Mouse (Mus musculus): ENCODE data around the gene Uchl4. TPM values are rescaled to one million over a fixed set of nuclear protein-coding genes. Genes with fewer than 3 reads are reported as not detected.
A peak's percentile ranks its signal among the peaks of the same experiment; 100 is the strongest.
"Not testable (repeated sequence)": the region's sequence is repeated elsewhere in the genome, so short reads cannot be mapped to it uniquely, and the experiment has no call there.

Uchl4 gene
- 2.7 and 3.1 TPM in 2 replicates for polyA plus RNA-seq (2014; fragmentation: Nextera tagmentation; extraction: Ambion mirVana)

DNA sequence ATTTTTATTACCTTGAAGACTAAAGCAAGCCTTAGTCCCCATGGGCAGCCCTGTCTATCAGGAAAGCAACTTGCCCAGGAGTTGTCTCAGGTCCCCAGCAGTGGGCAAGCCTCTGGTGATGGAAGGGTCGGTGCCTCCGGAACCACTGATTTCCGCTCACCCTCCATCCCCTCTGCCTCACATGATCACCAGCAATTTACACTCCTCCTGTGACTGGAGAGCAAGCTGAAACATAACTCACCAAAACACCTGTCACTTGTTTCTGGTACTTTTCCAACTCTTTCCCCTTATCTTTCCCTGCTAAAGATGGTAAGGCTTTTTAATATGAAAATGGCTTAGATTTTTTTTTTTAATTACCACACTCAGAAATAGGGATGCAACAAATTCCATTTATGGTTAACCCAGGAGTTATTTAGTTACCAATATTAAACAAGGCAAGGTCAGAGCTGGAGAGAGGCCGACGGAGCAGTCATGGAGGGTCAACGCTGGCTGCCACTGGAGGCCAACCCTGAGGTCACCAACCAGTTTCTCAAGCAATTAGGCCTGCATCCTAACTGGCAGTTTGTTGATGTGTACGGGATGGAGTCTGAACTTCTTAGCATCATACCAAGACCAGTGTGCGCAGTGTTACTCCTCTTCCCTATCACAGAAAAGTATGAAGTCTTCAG is at the start of gene Uchl4:
TSS of gene Uchl4 (plus strand) at position 434 of the 668 bp plus-strand sequence.
- Histone ChIP-seq H3K27me3 (ENCODE audit: control insufficient read depth, insufficient read depth, low read length) (no peaks in the 10 kb centered on the region), H3K4me1 (ENCODE audit: control insufficient read depth, insufficient read depth, low read length) (peaks cover 26% of the 10 kb centered on the region), H3K9me3 (replicated peaks; ENCODE audit: control insufficient read depth, low read length) (no peaks in the 10 kb centered on the region), H3K4me3 (ENCODE audit: low read depth, low read length) (no peak within 1 kb of the TSS), H3K36me3 (ENCODE audit: control insufficient read depth, insufficient read depth, low read length) (peaks cover 4% of the 10 kb centered on the region; the same call in 1 of the 2 replicates), H3K27ac (ENCODE audit: low read depth, low read length) (no peak within 1 kb of the TSS), H3K4me2 (no peak within 1 kb of the TSS), H3K9ac (ENCODE audit: low read depth, low read length) (no peak within 1 kb of the TSS)
- ATAC-seq (replicated peaks; ENCODE audit: insufficient number of reproducible peaks, low FRiP score, low TSS enrichment): no peak
- 91% methylated on average over 8 of the region's 8 CpGs for WGBS (ENCODE audit: insufficient replicate concordance)

DNA sequence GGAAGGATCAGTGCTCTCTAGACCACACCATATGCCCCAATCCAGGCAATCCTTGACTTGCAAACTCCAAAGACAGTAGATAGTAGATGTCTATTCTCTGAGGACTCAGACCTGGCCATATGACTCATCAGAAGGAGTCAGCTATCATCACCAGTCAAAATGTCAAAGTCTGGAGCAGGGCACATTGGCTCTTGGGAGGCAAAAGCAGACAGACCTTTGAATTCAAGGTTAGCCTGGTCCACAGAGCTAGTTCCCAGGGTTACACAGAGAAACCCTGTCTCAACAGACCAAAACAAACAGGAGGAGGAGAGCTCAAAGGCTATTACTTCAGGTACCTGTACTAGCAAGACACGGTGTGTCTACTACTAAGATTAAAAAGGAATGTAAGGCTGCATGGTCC is 41.1 kb upstream of the Uchl4 start:
- Histone ChIP-seq H3K36me3 (ENCODE audit: control insufficient read depth, insufficient read depth, low read length) (peaks cover 19% of the 10 kb centered on the region), H3K27me3 (ENCODE audit: control insufficient read depth, insufficient read depth, low read length) (no peaks in the 10 kb centered on the region), H3K4me3 (ENCODE audit: low read depth, low read length) (no peak overlapping the region), H3K9ac (ENCODE audit: low read depth, low read length) (no peak overlapping the region), H3K27ac (ENCODE audit: low read depth, low read length) (no peak overlapping the region), H3K9me3 (replicated peaks; ENCODE audit: control insufficient read depth, low read length) (no peaks in the 10 kb centered on the region), H3K4me2 (no peak overlapping the region), H3K4me1 (ENCODE audit: control insufficient read depth, insufficient read depth, low read length) (0 out of 2 replicates have a peak, but pooled peaks cover 4% of the 10 kb centered on the region)
- ATAC-seq (replicated peaks; ENCODE audit: insufficient number of reproducible peaks, low FRiP score, low TSS enrichment): no peak
- WGBS (ENCODE audit: insufficient replicate concordance): 90% methylated on average over 1 of the region's 1 CpGs

DNA sequence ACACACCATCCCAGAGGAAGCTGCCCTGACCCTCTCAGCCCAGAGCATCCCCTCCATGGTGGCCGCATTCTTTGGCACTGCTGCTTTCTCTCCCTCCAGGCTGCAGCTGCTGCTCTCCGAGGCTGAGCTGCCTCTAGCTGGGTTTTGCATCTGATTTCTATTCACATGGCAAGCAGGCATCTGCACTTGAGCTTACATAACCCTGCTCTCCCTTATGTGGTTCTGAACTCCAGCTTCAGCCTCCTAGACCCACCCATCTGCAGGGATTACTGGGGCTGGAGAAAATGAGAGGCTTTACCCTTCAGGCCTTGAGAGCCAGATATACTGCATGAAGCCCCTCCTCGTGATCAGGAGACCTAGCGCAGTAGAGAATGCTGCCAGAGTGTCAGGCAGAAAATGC is 39.4 kb upstream of the Uchl4 start:
- 62% methylated on average over 4 of the region's 4 CpGs for WGBS (ENCODE audit: insufficient replicate concordance)
- H3K27ac ChIP-seq (ENCODE audit: low read depth, low read length): peak overlapping the region; percentile 22; the same call in 1 of the 2 replicates
- H3K27me3 ChIP-seq (ENCODE audit: control insufficient read depth, insufficient read depth, low read length): no peaks in the 10 kb centered on the region
- no peak overlapping the region for H3K4me3 ChIP-seq (ENCODE audit: low read depth, low read length)
- ATAC-seq (replicated peaks; ENCODE audit: insufficient number of reproducible peaks, low FRiP score, low TSS enrichment): no peak
- 0 out of 2 replicates have a peak, but pooled peaks cover 4% of the 10 kb centered on the region for H3K4me1 ChIP-seq (ENCODE audit: control insufficient read depth, insufficient read depth, low read length)
- H3K4me2 ChIP-seq: no peak overlapping the region
- peaks cover 10% of the 10 kb centered on the region; the same call in 1 of the 2 replicates for H3K36me3 ChIP-seq (ENCODE audit: control insufficient read depth, insufficient read depth, low read length)
- H3K9me3 ChIP-seq (replicated peaks; ENCODE audit: control insufficient read depth, low read length): no peaks in the 10 kb centered on the region
- no peak overlapping the region for H3K9ac ChIP-seq (ENCODE audit: low read depth, low read length)

DNA sequence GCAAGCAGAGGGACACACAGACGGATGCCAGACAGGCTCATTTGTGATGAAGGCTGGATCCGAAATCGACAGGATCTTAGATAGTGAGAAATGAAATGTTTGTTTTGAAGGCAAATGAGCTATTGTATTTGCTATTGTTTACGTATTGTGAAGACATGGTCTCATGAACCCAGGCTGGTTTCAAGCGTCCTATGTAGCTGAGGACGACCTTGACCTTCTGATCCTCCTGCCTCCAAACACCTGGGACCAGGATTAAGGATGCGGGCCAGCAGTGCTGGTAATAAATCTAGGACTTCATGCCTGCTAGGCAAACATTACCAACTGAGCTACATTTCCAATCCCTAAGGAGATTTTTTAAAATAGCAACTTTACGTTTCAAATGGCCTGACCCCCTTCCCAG is 37.5 kb upstream of the Uchl4 start:
- peaks cover 4% of the 10 kb centered on the region; the same call in 1 of the 2 replicates for H3K36me3 ChIP-seq (ENCODE audit: control insufficient read depth, insufficient read depth, low read length)
- no peak overlapping the region for H3K27ac ChIP-seq (ENCODE audit: low read depth, low read length)
- no peak for ATAC-seq (replicated peaks; ENCODE audit: insufficient number of reproducible peaks, low FRiP score, low TSS enrichment)
- no peak overlapping the region for H3K9ac ChIP-seq (ENCODE audit: low read depth, low read length)
- WGBS (ENCODE audit: insufficient replicate concordance): 87% methylated on average over 8 of the region's 8 CpGs
- no peaks in the 10 kb centered on the region for H3K27me3 ChIP-seq (ENCODE audit: control insufficient read depth, insufficient read depth, low read length)
- no peak overlapping the region for H3K4me3 ChIP-seq (ENCODE audit: low read depth, low read length)
- H3K4me1 ChIP-seq (ENCODE audit: control insufficient read depth, insufficient read depth, low read length): 0 out of 2 replicates have a peak, but pooled peaks cover 4% of the 10 kb centered on the region
- no peaks in the 10 kb centered on the region for H3K9me3 ChIP-seq (replicated peaks; ENCODE audit: control insufficient read depth, low read length)
- no peak overlapping the region for H3K4me2 ChIP-seq

DNA sequence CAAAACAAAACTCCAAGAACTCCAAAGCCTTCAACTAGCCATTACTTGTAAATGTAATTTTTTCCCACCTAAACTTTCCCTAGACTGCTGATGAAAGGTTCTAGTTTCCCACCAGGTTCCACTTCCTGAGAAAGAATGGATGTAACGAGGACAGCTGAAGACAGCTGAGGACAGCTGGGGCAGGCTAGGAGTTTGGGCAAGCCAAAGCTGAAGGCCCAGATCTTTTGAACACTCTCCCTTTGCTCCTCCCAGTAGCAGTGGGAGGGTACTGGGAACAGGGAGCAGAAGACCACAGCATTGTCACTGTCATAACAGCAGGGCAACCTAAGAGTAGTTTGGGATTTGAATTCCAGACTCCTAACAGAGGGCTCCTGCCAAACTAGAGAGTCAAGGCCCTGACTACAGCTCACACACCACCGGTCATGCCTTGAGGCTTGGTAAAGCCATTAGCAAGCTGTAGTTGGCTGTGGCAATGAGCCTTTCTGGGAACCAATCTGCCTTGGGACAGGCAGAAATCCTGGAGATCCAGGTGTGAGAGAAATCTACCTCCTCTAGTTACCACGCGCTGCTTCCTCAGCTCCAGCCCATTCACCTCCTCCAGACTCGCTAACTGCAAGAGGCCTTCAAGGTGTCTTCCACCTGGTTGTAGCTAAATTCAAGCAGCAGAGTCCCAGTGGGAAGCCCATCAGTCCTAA is 36.8 kb upstream of the Uchl4 start:
- no peak for ATAC-seq (replicated peaks; ENCODE audit: insufficient number of reproducible peaks, low FRiP score, low TSS enrichment)
- no peak overlapping the region for H3K9ac ChIP-seq (ENCODE audit: low read depth, low read length)
- H3K4me1 ChIP-seq (ENCODE audit: control insufficient read depth, insufficient read depth, low read length): 0 out of 2 replicates have a peak, but pooled peaks cover 4% of the 10 kb centered on the region
- 82% methylated on average over 5 of the region's 5 CpGs for WGBS (ENCODE audit: insufficient replicate concordance)
- no peaks in the 10 kb centered on the region for H3K27me3 ChIP-seq (ENCODE audit: control insufficient read depth, insufficient read depth, low read length)
- no peaks in the 10 kb centered on the region for H3K9me3 ChIP-seq (replicated peaks; ENCODE audit: control insufficient read depth, low read length)
- H3K27ac ChIP-seq (ENCODE audit: low read depth, low read length): no peak overlapping the region
- H3K4me2 ChIP-seq: no peak overlapping the region
- H3K36me3 ChIP-seq (ENCODE audit: control insufficient read depth, insufficient read depth, low read length): peaks cover 10% of the 10 kb centered on the region
- no peak overlapping the region for H3K4me3 ChIP-seq (ENCODE audit: low read depth, low read length)

DNA sequence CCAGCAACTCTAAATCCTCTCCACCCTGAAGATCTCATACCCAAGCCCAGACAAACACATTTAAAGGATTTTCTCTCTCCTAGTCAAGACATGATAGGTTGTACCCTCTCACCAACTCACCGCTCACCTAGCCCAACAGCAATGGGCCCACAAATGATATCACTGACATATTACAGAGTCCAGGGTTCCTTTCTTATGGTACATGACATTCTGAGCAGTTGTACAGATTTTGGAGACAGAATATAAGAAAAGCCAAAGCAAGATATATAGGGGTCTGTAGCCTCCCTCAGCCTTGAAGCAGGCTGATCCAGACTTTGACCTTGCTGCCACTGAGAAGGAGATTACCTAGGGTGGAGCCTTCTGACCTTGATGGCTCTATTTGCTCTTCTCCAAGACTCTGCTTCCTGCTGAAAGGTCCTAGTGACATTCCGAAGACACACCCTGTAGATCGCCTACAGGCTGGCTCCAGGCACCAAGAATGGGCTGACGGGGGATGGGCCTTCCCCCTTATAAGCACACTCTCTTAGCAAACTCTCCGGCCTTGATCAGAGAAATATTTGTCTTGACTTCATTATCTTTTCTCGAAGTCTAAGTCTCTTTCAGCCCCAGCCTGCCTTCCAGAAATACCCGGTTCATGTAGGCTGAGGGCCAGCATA is 36.1 kb upstream of the Uchl4 start:
- H3K4me3 ChIP-seq (ENCODE audit: low read depth, low read length); H3K4me1 ChIP-seq (ENCODE audit: control insufficient read depth, insufficient read depth, low read length); H3K27me3 ChIP-seq (ENCODE audit: control insufficient read depth, insufficient read depth, low read length); H3K4me2 ChIP-seq; H3K27ac ChIP-seq (ENCODE audit: low read depth, low read length); H3K36me3 ChIP-seq (ENCODE audit: control insufficient read depth, insufficient read depth, low read length); H3K9ac ChIP-seq (ENCODE audit: low read depth, low read length); ATAC-seq (replicated peaks; ENCODE audit: insufficient number of reproducible peaks, low FRiP score, low TSS enrichment); H3K9me3 ChIP-seq (replicated peaks; ENCODE audit: control insufficient read depth, low read length): not testable (repeated sequence)
- 71% methylated on average over 7 of the region's 7 CpGs for WGBS (ENCODE audit: insufficient replicate concordance)

DNA sequence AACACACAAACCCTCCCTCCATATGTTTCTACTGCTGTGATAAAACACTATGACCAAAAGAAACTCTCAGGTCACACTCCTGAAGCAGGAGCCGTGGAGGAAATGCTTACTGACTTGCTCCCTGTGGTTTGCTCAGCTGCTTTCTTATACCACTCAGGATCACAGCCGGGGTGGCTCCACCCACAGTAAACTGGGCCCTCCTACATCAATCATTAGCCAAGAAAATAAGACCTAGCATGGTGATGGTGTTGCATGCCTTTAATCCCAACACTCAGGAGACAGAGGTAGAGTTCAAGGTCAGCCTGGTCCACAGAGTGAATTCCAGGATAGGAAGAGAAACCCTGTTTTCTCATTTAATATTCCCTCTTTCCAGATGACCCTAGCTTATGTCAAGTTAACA is 35.1 kb upstream of the Uchl4 start:
- WGBS (ENCODE audit: insufficient replicate concordance): 79% methylated on average over 2 of the region's 2 CpGs

DNA sequence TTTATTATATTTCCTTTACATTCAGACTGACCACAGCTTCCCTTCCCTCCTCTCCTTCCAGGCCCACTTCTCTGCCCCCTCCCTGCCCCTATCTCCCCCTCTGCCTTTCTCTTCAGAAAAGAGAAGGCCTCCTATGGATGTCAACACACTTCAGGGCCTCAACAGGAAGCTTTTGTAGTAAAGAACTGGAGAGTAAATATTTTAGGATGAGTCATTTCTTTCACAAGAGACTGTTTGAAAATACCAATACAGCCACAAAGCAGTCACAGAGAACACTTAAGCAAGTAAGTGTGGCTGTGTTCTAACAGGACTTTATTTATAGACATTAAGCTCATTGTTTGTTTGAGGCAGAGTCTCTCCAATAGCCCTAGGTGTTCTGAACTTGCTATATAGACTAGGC is 32.7 kb upstream of the Uchl4 start:
- no peak overlapping the region for H3K4me3 ChIP-seq (ENCODE audit: low read depth, low read length)
- peaks cover 13% of the 10 kb centered on the region for H3K36me3 ChIP-seq (ENCODE audit: control insufficient read depth, insufficient read depth, low read length)

More for the DNA sequence above, 35.1 kb upstream of the Uchl4 start:
- ATAC-seq (replicated peaks; ENCODE audit: insufficient number of reproducible peaks, low FRiP score, low TSS enrichment): no peak
- no peak overlapping the region for H3K27ac ChIP-seq (ENCODE audit: low read depth, low read length)
- H3K4me3 ChIP-seq (ENCODE audit: low read depth, low read length): no peak overlapping the region
- 0 out of 2 replicates have a peak, but pooled peaks cover 4% of the 10 kb centered on the region for H3K4me1 ChIP-seq (ENCODE audit: control insufficient read depth, insufficient read depth, low read length)
- H3K9ac ChIP-seq (ENCODE audit: low read depth, low read length): no peak overlapping the region
- H3K9me3 ChIP-seq (replicated peaks; ENCODE audit: control insufficient read depth, low read length): no peaks in the 10 kb centered on the region
- no peak overlapping the region for H3K4me2 ChIP-seq
- H3K36me3 ChIP-seq (ENCODE audit: control insufficient read depth, insufficient read depth, low read length): peaks cover 13% of the 10 kb centered on the region
- H3K27me3 ChIP-seq (ENCODE audit: control insufficient read depth, insufficient read depth, low read length): no peaks in the 10 kb centered on the region

More for the DNA sequence above, 32.7 kb upstream of the Uchl4 start:
- no peaks in the 10 kb centered on the region for H3K4me1 ChIP-seq (ENCODE audit: control insufficient read depth, insufficient read depth, low read length)
- no peaks in the 10 kb centered on the region for H3K27me3 ChIP-seq (ENCODE audit: control insufficient read depth, insufficient read depth, low read length)
- no peak overlapping the region for H3K9ac ChIP-seq (ENCODE audit: low read depth, low read length)
- no peak overlapping the region for H3K4me2 ChIP-seq
- H3K9me3 ChIP-seq (replicated peaks; ENCODE audit: control insufficient read depth, low read length): no peaks in the 10 kb centered on the region
- ATAC-seq (replicated peaks; ENCODE audit: insufficient number of reproducible peaks, low FRiP score, low TSS enrichment): no peak
- no peak overlapping the region for H3K27ac ChIP-seq (ENCODE audit: low read depth, low read length)
